In the genomic region with DNA sequence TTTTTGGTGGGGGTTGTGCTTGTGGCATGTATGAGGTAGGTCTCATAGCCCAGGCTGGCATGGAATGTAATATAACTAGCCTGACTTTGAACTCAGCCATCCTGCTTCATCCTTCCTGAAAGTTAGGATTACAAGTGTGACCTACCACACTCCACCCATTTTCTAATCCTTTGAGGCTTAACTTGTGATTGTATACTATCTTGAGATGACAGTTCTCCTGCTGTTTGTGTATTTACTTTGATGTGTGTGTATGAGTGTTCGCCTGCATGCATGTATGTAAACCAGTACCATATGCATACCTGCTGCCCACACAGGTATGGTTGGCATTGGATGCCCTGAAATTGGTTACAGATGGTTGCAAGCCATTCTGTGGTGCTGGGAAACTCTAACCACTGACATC, we compare ENCODE assay signal across 32 mouse cellular contexts. TPM values are rescaled to one million over a fixed set of nuclear protein-coding genes. Genes with fewer than 3 reads are reported as not detected.
DNase-seq lines count a peak whose midpoint lies in the region; ATAC-seq and TF ChIP-seq lines count a peak whose summit lies in the region.
"Had no signal": no experiment of that assay in that cellular context is flagged by ENCODE, and none has a peak within 500 bp of the region (broad histone marks: within the 10 kb centered on the region; RNA-seq: fewer than 3 reads in every experiment).

No protein-coding gene starts in this region.

- H3K36me3 ChIP-seq in heart, embryonic 12.5 days, result no peaks in the 10 kb centered on the region
- peaks cover 38% of the 10 kb centered on the region for H3K36me3 ChIP-seq in G1E (replicated peaks)
- peaks cover 13% of the 10 kb centered on the region for H3K36me3 ChIP-seq in liver, embryonic 13.5 days
- H3K36me3 ChIP-seq: embryonic facial prominence, embryonic 10.5 days; forebrain, embryonic 10.5 days; forebrain, embryonic 15.5 days; hindbrain, embryonic 10.5 days; midbrain, embryonic 13.5 days; neural tube, embryonic 15.5 days had no signal

- ATAC-seq in heart, embryonic 12.5 days (ENCODE audit: insufficient number of reproducible peaks, low FRiP score), result no peak
- no peak for ATAC-seq in G1E (ENCODE audit: extremely low read depth, insufficient number of reproducible peaks, low FRiP score, poor library complexity, severe bottlenecking)
- peak; percentile 42 for ATAC-seq in erythroblast, adult 5-6 weeks (replicated peaks; ENCODE audit: low FRiP score, poor library complexity, severe bottlenecking)
- peak; percentile 46 for ATAC-seq in liver, embryonic 13.5 days (ENCODE audit: low read depth)
- ATAC-seq: forebrain, embryonic 15.5 days; hindbrain, embryonic 16.5 days; lung, postnatal 0 days; midbrain, embryonic 13.5 days had no signal

- DNase-seq in heart, adult 8-10 months (ENCODE audit: low spot score), result no peak
- DNase-seq in G1E (ENCODE audit: low spot score), result no peak
- DNase-seq in liver, embryonic 13.5 days, result no peak
- DNase-seq in retina, embryonic 14.5 days (ENCODE audit: low spot score), result no peak
- no peak for DNase-seq in kidney, postnatal 36 days
- no peak for DNase-seq in adipocyte (ENCODE audit: low spot score)
- DNase-seq: adrenal gland, postnatal 36 days; cerebellum, adult 2 months; cerebellum, postnatal 25 days; gastrocnemius, adult 2 months; gastrocnemius, postnatal 36 days; heart, adult 2 months; kidney, adult 18-20 months; kidney, postnatal 4 days; lung, adult 18-20 months; lung, postnatal 4 days; right cerebral cortex, postnatal 25 days; thymus, adult 2 months; thymus, postnatal 36 days had no signal

- peak overlapping the region; percentile 32; the same call in 1 of the 2 replicates for H3K27ac ChIP-seq in heart, embryonic 12.5 days (ENCODE audit: poor library complexity, severe bottlenecking)
- peak overlapping the region; percentile 98 for H3K27ac ChIP-seq in liver, embryonic 13.5 days
- H3K27ac ChIP-seq: embryonic facial prominence, embryonic 10.5 days; embryonic facial prominence, embryonic 15.5 days; forebrain, embryonic 10.5 days; forebrain, embryonic 15.5 days; gastrocnemius, adult 2 months; heart, adult 2 months; hindbrain, embryonic 10.5 days; kidney, embryonic 15.5 days; midbrain, embryonic 13.5 days; neural tube, embryonic 15.5 days had no signal

- no peak overlapping the region for H3K4me2 ChIP-seq in heart, embryonic 12.5 days
- peak overlapping the region; percentile 56 for H3K4me2 ChIP-seq in liver, embryonic 13.5 days
- H3K4me2 ChIP-seq: embryonic facial prominence, embryonic 15.5 days; forebrain, embryonic 15.5 days; kidney, embryonic 15.5 days; midbrain, embryonic 13.5 days; neural tube, embryonic 15.5 days had no signal

- WGBS in heart, embryonic 12.5 days, result 80% methylated on average over 1 of the region's 1 CpGs
- 34% methylated on average over 1 of the region's 1 CpGs for WGBS in liver, embryonic 13.5 days (ENCODE audit: insufficient replicate concordance)

- H3K4me1 ChIP-seq in heart, embryonic 12.5 days (replicated peaks), result peaks cover 32% of the 10 kb centered on the region
- peaks cover 63% of the 10 kb centered on the region for H3K4me1 ChIP-seq in G1E (ENCODE audit: insufficient read depth, low read depth, low read length)
- peaks cover 94% of the 10 kb centered on the region for H3K4me1 ChIP-seq in liver, embryonic 13.5 days (replicated peaks)
- H3K4me1 ChIP-seq: embryonic facial prominence, embryonic 10.5 days; embryonic facial prominence, embryonic 15.5 days; forebrain, embryonic 10.5 days; forebrain, embryonic 15.5 days; hindbrain, embryonic 10.5 days; midbrain, embryonic 13.5 days; neural tube, embryonic 15.5 days had no signal

- H3K4me3 ChIP-seq in heart, embryonic 12.5 days, result no peak overlapping the region
- H3K4me3 ChIP-seq in G1E (ENCODE audit: low read depth, low read length), result peak overlapping the region; percentile 51; the same call in 1 of the 2 replicates
- no peak overlapping the region for H3K4me3 ChIP-seq in liver, embryonic 13.5 days (replicated peaks)
- H3K4me3 ChIP-seq: embryonic facial prominence, embryonic 10.5 days; embryonic facial prominence, embryonic 15.5 days; forebrain, embryonic 10.5 days; forebrain, embryonic 15.5 days; gastrocnemius, adult 2 months; heart, adult 2 months; hindbrain, embryonic 10.5 days; kidney, embryonic 15.5 days; megakaryocyte, embryonic 14.5 days; midbrain, embryonic 13.5 days; neural tube, embryonic 15.5 days had no signal

- H3K9me3 ChIP-seq in heart, embryonic 12.5 days (replicated peaks), result no peaks in the 10 kb centered on the region
- no peaks in the 10 kb centered on the region for H3K9me3 ChIP-seq in G1E (replicated peaks)
- H3K9me3 ChIP-seq in liver, embryonic 13.5 days (replicated peaks), result no peaks in the 10 kb centered on the region
- H3K9me3 ChIP-seq: embryonic facial prominence, embryonic 10.5 days; embryonic facial prominence, embryonic 15.5 days; forebrain, embryonic 10.5 days; forebrain, embryonic 15.5 days; hindbrain, embryonic 10.5 days; kidney, embryonic 15.5 days; megakaryocyte, embryonic 14.5 days; midbrain, embryonic 13.5 days; neural tube, embryonic 15.5 days had no signal

- no peak overlapping the region for H3K9ac ChIP-seq in heart, embryonic 12.5 days
- peak overlapping the region; percentile 68 for H3K9ac ChIP-seq in liver, embryonic 13.5 days
- H3K9ac ChIP-seq: embryonic facial prominence, embryonic 15.5 days; forebrain, embryonic 15.5 days; kidney, embryonic 15.5 days; midbrain, embryonic 13.5 days; neural tube, embryonic 15.5 days had no signal

- TF ChIP-seq CTCF in G1E (IDR thresholded peaks at IDR 0.05; ENCODE audit: low read depth, low read length), result no peak

- H3K27me3 ChIP-seq in heart, embryonic 12.5 days (replicated peaks), result no peaks in the 10 kb centered on the region
- no peaks in the 10 kb centered on the region for H3K27me3 ChIP-seq in G1E (ENCODE audit: insufficient read depth, low read length)
- H3K27me3 ChIP-seq in liver, embryonic 13.5 days, result no peaks in the 10 kb centered on the region
- H3K27me3 ChIP-seq: embryonic facial prominence, embryonic 15.5 days; forebrain, embryonic 15.5 days; kidney, embryonic 15.5 days; megakaryocyte, embryonic 14.5 days; midbrain, embryonic 13.5 days; neural tube, embryonic 15.5 days had no signal

RNA-seq across cellular contexts. Expression of a gene that starts 48.8 kb away (rescaled TPM):
- 12.3 TPM in 2 replicates for polyA plus RNA-seq in heart, embryonic 12.5 days (2016; fragmentation: Nextera tagmentation; extraction: Ambion mirVana)
- 10 to 100 TPM in 2 of 4 experiments, 1 to 10 TPM in 2; 8.0 to 11.3 (median 9.8) TPM for total RNA-seq in heart, adult 8-10 months (2022)
- 8.1 and 10.9 TPM in 2 replicates for total RNA-seq in G1E (2014; fragmentation: Nextera tagmentation)
- 8.7 and 8.9 TPM in 2 replicates for total RNA-seq in G1E (2017)
- polyA plus RNA-seq in G1E (2012), result 1.8 and 2.3 TPM in 2 replicates
- 11.5 and 30.7 TPM in 2 replicates for total RNA-seq in erythroblast, adult 5-6 weeks (2015; ENCODE audit: low replicate concordance)
- total RNA-seq in erythroblast, adult 5-6 weeks (2017; ENCODE audit: low replicate concordance), result 49.3 and 53.5 TPM in 2 replicates
- 5.9 and 6.9 TPM in 2 replicates for polyA plus RNA-seq in liver, embryonic 13.5 days (2015; fragmentation: Nextera tagmentation; extraction: Ambion mirVana)

Comparison
In these comparisons a context has a peak if more than half of its experiments do, and no peak if none do; other contexts are left out.
1. ATAC-seq: peak in erythroblast, adult 5-6 weeks (single experiment) and liver, embryonic 13.5 days (single experiment); none in heart, embryonic 12.5 days (single experiment) and G1E (single experiment).